Mouse (Mus musculus): Measurements from ENCODE around the gene Cdh4.

GRCm38 (mm10) chr2:179662739-179663138 is 220.5 kb downstream of the Cdh4 start:
- TF ChIP-seq CTCF (IDR thresholded peaks at IDR 0.05; ENCODE audit: control insufficient read depth, insufficient read depth, insufficient replicate concordance, low read depth, low read length) (no peak), POLR2A (IDR thresholded peaks at IDR 0.05; ENCODE audit: control insufficient read depth, low read depth, low read length) (no peak)

Data from testis, adult 2 months (tissue).